Mouse (Mus musculus) stomach, embryonic 16.5 days (tissue): ENCODE results near the gene Ccdc78. TPM values are rescaled to one million over a fixed set of nuclear protein-coding genes. Genes with fewer than 3 reads are reported as not detected.

Source experiments
- ATAC-seq: fragments of 200-750 bp; cut with Nextera tagmentation; 2 replicates; pipeline ENCODE4 v1.8.0; 2017; ENCODE audit warnings: moderate number of reproducible peaks, moderate TSS enrichment; ENCODE audit not compliant: insufficient read depth, low FRiP score
- H3K27ac ChIP-seq: fragments of 300-500 bp; sonication (generic); 2 replicates; pipeline ENCODE4 v1.5.1; 2014; ENCODE audit warnings: low read length
- H3K27me3 ChIP-seq: fragments of 300-500 bp; sonication (generic); 2 replicates; pipeline ENCODE4 v1.6.1; 2014; ENCODE audit warnings: low read length, control low read depth, mixed read lengths; ENCODE audit not compliant: control insufficient read depth, insufficient read depth
- H3K36me3 ChIP-seq: fragments of 300-500 bp; sonication (generic); 2 replicates; pipeline ENCODE4 v1.6.1; 2014; ENCODE audit warnings: low read length; ENCODE audit not compliant: control insufficient read depth, insufficient read depth
- H3K4me1 ChIP-seq: fragments of 300-500 bp; sonication (generic); 2 replicates; pipeline ENCODE4 v1.6.1; 2014; ENCODE audit warnings: low read length, control low read depth, mixed read lengths; ENCODE audit not compliant: control insufficient read depth, insufficient read depth
- H3K4me2 ChIP-seq: fragments of 300-500 bp; sonication (generic); 2 replicates; pipeline ENCODE4 v1.6.1; 2014; ENCODE audit warnings: low read depth, low read length, mixed read lengths
- H3K4me3 ChIP-seq: fragments of 300-500 bp; sonication (generic); replicated peaks from 2 replicates; pipeline ENCODE4 v1.5.1; 2014; ENCODE audit warnings: mild to moderate bottlenecking, low read length
- H3K9ac ChIP-seq: fragments of 300-500 bp; sonication (generic); 2 replicates; pipeline ENCODE4 v1.6.1; 2014; ENCODE audit warnings: low read length
- H3K9me3 ChIP-seq: fragments of 300-500 bp; sonication (generic); replicated peaks from 2 replicates; pipeline ENCODE4 v1.6.1; 2016; ENCODE audit warnings: low read length, control low read depth; ENCODE audit not compliant: control insufficient read depth
- WGBS: fragments of 180-500 bp; shearing (Covaris S2); extraction: QIAGEN DNeasy Blood & Tissue Kit; methylation state at CpG from one replicate; pipeline ENCODE4 v1.1.7; 2014; 5-methylcytosine and 5-hydroxymethylcytosine counted together
- polyA plus RNA-seq: library from polyadenylated mRNA; unstranded; fragments of >200 nt; fragmentation: Nextera tagmentation; extraction: Ambion mirVana; gene quantifications from 2 replicates; pipeline ENCODE4 v1.2.1, GENCODE M21; 2015

The Ccdc78 gene
- polyA plus RNA-seq, 1 experiment from 2014 or later, result 0.12 TPM

DNA sequence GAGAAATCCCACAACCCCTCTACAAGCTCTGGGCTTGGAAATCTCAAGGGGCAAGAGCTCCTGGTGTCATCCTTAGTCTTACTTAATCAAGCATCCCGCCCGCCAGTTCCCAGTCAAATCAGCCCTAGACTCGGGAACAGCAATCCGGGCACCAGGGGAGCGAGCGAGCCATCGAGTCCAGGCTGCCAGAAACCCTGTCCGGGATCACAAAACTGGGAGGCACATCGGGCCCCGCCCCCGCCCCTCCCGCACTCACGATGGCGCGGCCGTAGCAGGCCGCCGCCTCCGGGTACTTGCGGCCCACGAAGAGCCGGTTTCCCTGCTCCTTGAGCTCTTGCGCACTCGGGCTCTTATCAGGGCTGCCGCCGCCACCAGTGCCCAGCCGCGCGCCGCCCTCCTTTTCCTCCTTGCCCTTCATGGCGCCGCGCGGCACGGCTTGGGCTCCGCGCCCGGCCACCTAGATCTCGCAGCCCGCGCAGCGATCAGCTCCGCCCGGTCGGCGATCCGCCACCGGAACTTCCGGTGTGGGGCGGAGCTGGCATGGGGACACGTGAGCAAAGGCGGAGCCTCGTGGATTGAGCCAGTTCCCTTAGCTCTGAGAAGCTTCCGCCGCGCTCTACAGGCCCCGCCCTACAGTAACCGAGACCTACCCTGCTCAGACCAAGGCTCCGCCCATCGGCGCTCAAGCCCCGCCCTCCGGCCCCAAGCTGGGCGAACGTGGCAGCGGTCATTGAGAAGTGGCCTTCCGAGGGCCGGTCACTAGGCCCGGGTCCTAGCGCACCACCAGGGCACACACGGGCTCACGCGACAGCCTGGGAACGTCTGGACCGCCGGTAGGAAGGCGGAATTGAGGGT lies 46.3 kb downstream of the Ccdc78 start:
- Histone ChIP-seq H3K27me3 (no peaks in the 10 kb centered on the region), H3K9me3 (no peaks in the 10 kb centered on the region), H3K4me3 (peak overlapping the region; percentile 90), H3K9ac (peak overlapping the region; percentile 92), H3K4me1 (peaks cover 63% of the 10 kb centered on the region), H3K27ac (peak overlapping the region; percentile 99), H3K4me2 (peak overlapping the region; percentile 88), H3K36me3 (peaks cover 22% of the 10 kb centered on the region)
- WGBS, result under 1% methylated on average over 77 of the region's 77 CpGs
- peak; percentile 93 for ATAC-seq

DNA sequence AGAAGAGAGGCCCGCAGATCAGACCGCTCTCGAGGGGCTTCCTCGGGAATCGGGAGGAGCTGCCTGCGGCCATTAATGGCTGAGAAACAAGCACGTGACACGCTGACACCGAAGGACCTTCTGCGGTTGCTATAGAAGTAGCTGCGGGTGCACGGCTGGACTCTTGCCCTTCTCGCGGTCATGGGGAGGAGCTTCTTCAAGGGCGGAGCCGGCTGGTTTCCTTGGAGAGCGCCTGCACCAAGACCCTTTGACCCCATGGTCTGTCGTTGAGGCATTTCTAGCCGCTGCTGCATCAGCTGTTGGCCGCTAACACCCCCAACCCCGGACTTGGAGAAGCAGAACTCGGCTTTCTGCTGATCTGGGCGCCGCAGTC lies 46.9 kb downstream of the Ccdc78 start, which contains the start of gene Stub1:
TSS of gene Stub1 (minus strand) at position 114 of the 373 bp plus-strand sequence.
- peak; percentile 77 for ATAC-seq
- under 1% methylated on average over 24 of the region's 24 CpGs for WGBS
- Histone ChIP-seq H3K36me3 (peaks cover 20% of the 10 kb centered on the region), H3K27me3 (no peaks in the 10 kb centered on the region), H3K4me3 (peak within 1 kb of the TSS; percentile 90), H3K27ac (peak within 1 kb of the TSS; percentile 99), H3K9me3 (no peaks in the 10 kb centered on the region), H3K4me2 (peak within 1 kb of the TSS; percentile 88), H3K4me1 (peaks cover 62% of the 10 kb centered on the region), H3K9ac (peak within 1 kb of the TSS; percentile 92)

DNA sequence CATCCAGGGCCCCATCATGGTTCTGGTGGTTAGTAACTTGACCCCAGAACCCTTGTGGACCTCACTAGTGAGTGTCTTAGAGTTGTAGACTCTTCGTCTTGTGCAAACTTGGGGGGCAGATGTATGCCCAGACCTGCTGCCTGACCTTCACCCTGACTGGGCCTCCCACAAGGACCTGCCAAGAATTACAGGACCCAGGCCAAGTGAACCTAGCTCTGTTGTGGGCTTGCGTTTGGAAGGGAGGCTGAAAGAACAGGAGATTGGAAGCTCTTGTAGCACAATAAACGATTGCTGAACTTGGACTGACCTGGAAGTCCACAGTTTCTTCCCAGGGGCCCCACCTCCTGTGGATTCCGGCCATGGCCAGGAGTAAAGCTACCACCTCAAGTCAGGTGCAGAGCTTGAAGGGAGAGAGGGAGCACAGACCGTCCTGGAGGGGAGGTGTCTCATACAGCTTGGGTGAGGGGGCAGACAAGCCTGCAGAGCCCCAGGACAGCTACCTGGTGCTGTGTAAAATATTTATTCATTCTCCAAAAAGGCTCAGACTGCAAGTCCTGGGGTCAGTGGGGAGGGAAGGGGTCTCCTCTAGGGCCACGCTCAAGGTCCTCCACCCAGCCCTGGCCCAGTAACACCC lies 47.7 kb downstream of the Ccdc78 start:
- H3K4me1 ChIP-seq, result peaks cover 59% of the 10 kb centered on the region
- ATAC-seq, result no peak
- peak overlapping the region; percentile 90 for H3K9ac ChIP-seq
- H3K4me2 ChIP-seq, result peak overlapping the region; percentile 81
- H3K27ac ChIP-seq, result peak overlapping the region; percentile 99
- H3K36me3 ChIP-seq, result peaks cover 24% of the 10 kb centered on the region
- H3K9me3 ChIP-seq, result no peaks in the 10 kb centered on the region
- H3K4me3 ChIP-seq, result peak overlapping the region; percentile 90
- 11% methylated on average over 6 of the region's 6 CpGs for WGBS
- no peaks in the 10 kb centered on the region for H3K27me3 ChIP-seq

DNA sequence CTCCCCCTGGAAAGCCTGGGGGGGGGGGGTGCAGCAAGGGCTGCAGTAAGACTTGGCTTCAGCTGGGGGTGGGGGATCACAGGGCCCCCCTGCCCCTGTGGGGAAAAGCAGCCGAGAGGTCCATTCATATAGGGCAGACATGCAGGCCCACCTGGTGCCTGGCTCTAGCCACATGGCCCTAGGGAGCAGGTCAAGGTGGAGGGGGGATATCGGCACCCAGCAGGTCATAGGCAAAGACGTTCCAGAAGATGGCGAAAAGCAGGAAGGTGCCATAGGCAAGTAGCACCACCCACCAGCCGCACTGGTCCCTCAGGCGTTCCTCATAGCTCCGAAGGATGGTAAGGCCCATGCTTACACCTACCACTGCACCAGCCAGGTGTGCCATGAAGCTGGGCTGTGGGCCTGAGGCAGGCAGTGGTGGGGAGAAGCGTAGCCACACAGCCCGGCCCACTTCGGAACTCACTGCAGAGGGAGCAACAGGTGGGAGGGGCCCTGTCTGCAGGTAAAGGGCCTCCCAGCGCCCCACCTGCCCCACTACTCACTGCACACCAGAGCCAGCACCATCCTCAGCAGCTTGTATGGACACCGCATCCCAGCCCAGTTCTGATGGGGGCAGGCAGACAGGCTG lies 48.3 kb downstream of the Ccdc78 start:
- ATAC-seq, result no peak
- Histone ChIP-seq H3K9ac (peak overlapping the region; percentile 90), H3K9me3 (no peaks in the 10 kb centered on the region), H3K27me3 (no peaks in the 10 kb centered on the region), H3K4me3 (peak overlapping the region; percentile 90), H3K4me1 (peaks cover 58% of the 10 kb centered on the region), H3K4me2 (peak overlapping the region; percentile 81), H3K36me3 (peaks cover 29% of the 10 kb centered on the region), H3K27ac (peak overlapping the region; percentile 99)
- 75% methylated on average over 12 of the region's 12 CpGs for WGBS

DNA sequence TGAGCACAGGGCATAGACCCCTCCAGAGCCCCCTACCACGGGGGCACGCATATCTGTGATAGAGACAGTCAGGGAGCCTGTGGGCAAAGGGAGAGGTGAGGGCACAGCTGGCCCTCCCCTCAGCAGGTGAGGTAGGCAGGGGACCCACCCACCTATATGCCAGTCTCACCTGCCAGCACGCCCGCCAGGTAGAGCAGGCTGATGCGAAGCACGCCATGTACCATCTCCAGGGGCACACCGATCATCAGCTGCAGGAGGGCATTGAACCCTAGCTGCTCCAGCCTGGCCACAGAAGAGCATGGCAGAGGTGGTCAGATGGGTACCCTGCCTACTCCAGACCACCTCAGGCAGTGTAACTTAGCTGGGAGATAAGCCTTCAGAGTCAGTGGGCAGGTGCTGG lies 48.9 kb downstream of the Ccdc78 start:
- Histone ChIP-seq H3K9me3 (no peaks in the 10 kb centered on the region), H3K4me3 (no peak overlapping the region), H3K4me1 (peaks cover 52% of the 10 kb centered on the region), H3K4me2 (peak overlapping the region; percentile 81; the same call in 1 of the 2 replicates), H3K27me3 (no peaks in the 10 kb centered on the region), H3K27ac (no peak overlapping the region), H3K9ac (no peak overlapping the region), H3K36me3 (peaks cover 32% of the 10 kb centered on the region)
- 86% methylated on average over 7 of the region's 7 CpGs for WGBS
- no peak for ATAC-seq

DNA sequence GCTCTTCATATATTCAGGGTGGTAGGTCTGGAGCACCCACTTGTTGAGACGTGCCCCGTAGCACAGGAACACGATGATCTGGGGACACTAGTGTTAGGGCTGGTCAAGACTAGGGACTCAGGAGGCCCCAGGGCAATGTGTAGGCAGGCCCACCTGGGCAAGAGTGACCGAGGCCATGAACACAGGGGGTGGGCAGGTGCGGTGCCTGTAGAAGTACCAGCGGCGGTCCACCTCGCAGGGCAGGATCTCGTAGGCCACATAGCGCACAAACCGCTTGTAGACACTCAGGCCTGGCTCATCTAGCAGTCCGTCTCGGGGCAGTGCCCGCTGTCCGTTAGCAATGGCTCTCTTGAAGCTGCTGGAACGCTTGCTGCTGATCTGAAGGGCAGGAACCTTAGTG lies 49.4 kb downstream of the Ccdc78 start:
- Histone ChIP-seq H3K9ac (0 out of 2 replicates have a peak overlapping the region, but pooled peaks have one; percentile 71), H3K4me1 (peaks cover 47% of the 10 kb centered on the region)

DNA sequence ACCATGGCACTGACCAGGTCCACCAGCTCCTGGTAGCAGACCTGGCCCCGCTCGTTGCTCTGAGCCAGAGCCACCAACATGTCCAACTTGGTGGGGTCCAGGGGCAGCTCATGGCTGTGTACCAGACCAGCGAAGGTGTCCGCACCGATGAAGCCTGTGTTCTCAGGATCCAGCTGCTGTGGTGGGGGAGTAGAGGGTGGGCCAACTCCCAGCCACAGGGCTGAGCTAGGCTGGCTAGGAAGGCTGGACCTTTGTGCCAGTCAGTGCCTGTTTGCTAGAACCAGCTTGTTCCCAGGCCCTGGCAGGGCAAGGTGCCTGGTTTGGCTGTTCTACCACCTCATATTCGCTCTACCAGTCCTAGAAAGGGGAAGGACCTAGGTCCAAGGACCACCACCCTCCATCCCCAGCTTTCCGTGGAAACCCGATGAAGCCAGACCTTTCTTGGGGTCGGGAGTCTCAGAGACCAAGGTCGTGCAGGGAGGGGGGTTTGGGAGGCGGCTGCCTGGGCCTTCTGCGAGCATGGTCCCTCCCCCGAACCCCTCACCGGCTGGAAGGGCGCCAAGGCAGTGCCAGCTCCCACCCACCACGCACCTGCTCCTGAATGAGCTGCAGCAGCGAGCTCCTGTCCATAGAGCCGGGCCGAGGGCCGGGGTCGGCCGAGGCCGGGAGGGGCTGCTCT lies 50.2 kb downstream of the Ccdc78 start:
- Histone ChIP-seq H3K36me3 (peaks cover 32% of the 10 kb centered on the region), H3K27ac (no peak overlapping the region), H3K27me3 (no peaks in the 10 kb centered on the region), H3K9me3 (no peaks in the 10 kb centered on the region), H3K4me3 (peak overlapping the region; percentile 36), H3K4me1 (peaks cover 40% of the 10 kb centered on the region), H3K4me2 (peak overlapping the region; percentile 64), H3K9ac (peak overlapping the region; percentile 71)
- no peak for ATAC-seq
- 23% methylated on average over 23 of the region's 23 CpGs for WGBS

More for the DNA sequence above, 49.4 kb downstream of the Ccdc78 start:
- Histone ChIP-seq H3K36me3 (peaks cover 30% of the 10 kb centered on the region), H3K27me3 (no peaks in the 10 kb centered on the region), H3K27ac (0 out of 2 replicates have a peak overlapping the region, but pooled peaks have one; percentile 26), H3K4me2 (0 out of 2 replicates have a peak overlapping the region, but pooled peaks have one; percentile 64), H3K4me3 (0 out of 2 replicates have a peak overlapping the region, but pooled peaks have one; percentile 36), H3K9me3 (no peaks in the 10 kb centered on the region)
- no peak for ATAC-seq
- WGBS, result 91% methylated on average over 16 of the region's 16 CpGs

DNA sequence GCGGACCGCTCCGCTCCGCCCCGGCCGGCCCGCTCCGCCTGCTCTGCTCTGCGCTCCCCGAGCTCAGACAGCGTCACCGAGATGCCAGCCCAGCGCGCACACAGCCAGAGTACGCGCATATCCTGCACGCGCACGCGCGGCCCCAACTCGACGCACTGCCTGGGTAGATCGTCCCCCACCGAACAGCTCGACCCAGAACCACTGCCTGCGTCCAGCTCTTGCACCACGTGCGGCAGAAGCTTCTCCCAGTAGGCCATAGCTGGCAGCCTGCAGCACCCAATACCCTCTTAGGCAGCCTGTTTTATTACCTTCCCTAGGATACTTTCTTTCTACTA lies 50.7 kb downstream of the Ccdc78 start, which contains the start of gene Rhbdl1:
TSS of gene Rhbdl1 (minus strand) at position 220 of the 335 bp plus-strand sequence.
- WGBS, result 3% methylated on average over 29 of the region's 29 CpGs
- ATAC-seq, result no peak
- H3K27me3 ChIP-seq, result no peaks in the 10 kb centered on the region
- H3K4me3 ChIP-seq, result peak within 1 kb of the TSS; percentile 36
- H3K36me3 ChIP-seq, result peaks cover 34% of the 10 kb centered on the region
- no peaks in the 10 kb centered on the region for H3K9me3 ChIP-seq
- H3K4me2 ChIP-seq, result peak within 1 kb of the TSS; percentile 64
- H3K9ac ChIP-seq, result peak within 1 kb of the TSS; percentile 71
- peaks cover 35% of the 10 kb centered on the region for H3K4me1 ChIP-seq
- H3K27ac ChIP-seq, result no peak within 1 kb of the TSS
